Mouse (Mus musculus) kidney, postnatal 10 days (tissue): ENCODE results near the gene Rdh13.
"Not testable (repeated sequence)": the region's sequence is repeated elsewhere in the genome, so short reads cannot be mapped to it uniquely, and the experiment has no call there.

Experiments used
- DNase-seq: peaks from one replicate; pipeline ENCODE4 v3.0.0; 2021; ENCODE audit warnings: mixed read lengths

Rdh13 gene

GRCm38 (mm10) chr7:4431548-4431947 lies 13.9 kb downstream of the Rdh13 start:
- peak; percentile 88 for DNase-seq

GRCm38 (mm10) chr7:4430246-4430844 lies 15.1 kb downstream of the Rdh13 start:
- DNase-seq = no peak

GRCm38 (mm10) chr7:4427161-4427912 lies 18.1 kb downstream of the Rdh13 start:
- DNase-seq = peak; percentile 94

- no peak for DNase-seq
These were observed 25.2 kb downstream of the Rdh13 start for GRCm38 (mm10) chr7:4420230-4420629.

GRCm38 (mm10) chr7:4419681-4420080 lies 25.8 kb downstream of the Rdh13 start:
- no peak for DNase-seq

GRCm38 (mm10) chr7:4412406-4412805 lies 33.0 kb downstream of the Rdh13 start:
- DNase-seq = not testable (repeated sequence)

GRCm38 (mm10) chr7:4397730-4398129 lies 47.7 kb downstream of the Rdh13 start, which contains the start of gene Gp6:
Gp6 (minus strand) TSS chr7:4397744.
- no peak for DNase-seq
